16 mouse cellular contexts compared by ENCODE assay signal in the genomic region with DNA sequence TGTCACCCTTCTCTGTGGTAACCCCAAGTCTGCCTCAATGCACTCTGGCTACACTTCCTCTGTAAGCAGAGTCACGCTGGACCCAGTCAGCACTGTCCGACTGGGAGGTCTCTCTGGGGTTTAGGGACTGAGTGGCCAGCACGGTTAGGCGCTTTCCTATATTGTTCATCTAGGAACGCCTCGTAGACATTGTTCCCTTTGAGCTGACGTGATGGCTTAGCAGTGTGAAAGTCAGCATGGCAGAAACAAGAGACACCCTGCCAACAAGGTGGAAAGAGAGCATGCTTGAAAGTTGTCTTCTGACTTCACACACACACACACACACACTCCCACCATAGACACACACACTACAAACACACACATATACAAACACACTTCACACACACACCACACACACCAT.
"Had no signal": no experiment of that assay in that cellular context is flagged by ENCODE, and none has a peak within 500 bp of the region (broad histone marks: within the 10 kb centered on the region; RNA-seq: fewer than 3 reads in every experiment).

No protein-coding gene starts in this region.

- H3K9me3 ChIP-seq: lung, embryonic 15.5 days; megakaryocyte, embryonic 14.5 days; midbrain, embryonic 12.5 days; midbrain, embryonic 15.5 days; neural tube, embryonic 12.5 days; stomach, embryonic 15.5 days had no signal

- H3K9ac ChIP-seq: lung, embryonic 15.5 days; midbrain, embryonic 12.5 days; midbrain, embryonic 15.5 days; neural tube, embryonic 12.5 days; stomach, embryonic 15.5 days had no signal

- DNase-seq: lung, adult 2 months; lung, postnatal 14 days; lung, postnatal 36 days; right cerebral cortex, postnatal 14 days; thymus, adult 2 months; thymus, postnatal 25 days; thymus, postnatal 4 days had no signal

- H3K4me2 ChIP-seq: lung, embryonic 15.5 days; midbrain, embryonic 12.5 days; midbrain, embryonic 15.5 days; neural tube, embryonic 12.5 days; stomach, embryonic 15.5 days had no signal

- H3K27me3 ChIP-seq: lung, embryonic 15.5 days; megakaryocyte, embryonic 14.5 days; midbrain, embryonic 12.5 days; midbrain, embryonic 15.5 days; neural tube, embryonic 12.5 days; stomach, embryonic 15.5 days had no signal

- H3K4me3 ChIP-seq: lung, embryonic 15.5 days; megakaryocyte, embryonic 14.5 days; midbrain, embryonic 12.5 days; midbrain, embryonic 15.5 days; neural tube, embryonic 12.5 days; stomach, embryonic 15.5 days had no signal

- H3K27ac ChIP-seq: lung, embryonic 15.5 days; macrophage; midbrain, embryonic 12.5 days; midbrain, embryonic 15.5 days; neural tube, embryonic 12.5 days; stomach, embryonic 15.5 days; stomach, postnatal 0 days had no signal

- ATAC-seq: lung, postnatal 0 days; midbrain, embryonic 15.5 days had no signal

- H3K36me3 ChIP-seq: lung, embryonic 15.5 days; midbrain, embryonic 12.5 days; midbrain, embryonic 15.5 days; neural tube, embryonic 12.5 days; stomach, embryonic 15.5 days had no signal

- H3K4me1 ChIP-seq: midbrain, embryonic 12.5 days; midbrain, embryonic 15.5 days; neural tube, embryonic 12.5 days had no signal
